In the genomic region with DNA sequence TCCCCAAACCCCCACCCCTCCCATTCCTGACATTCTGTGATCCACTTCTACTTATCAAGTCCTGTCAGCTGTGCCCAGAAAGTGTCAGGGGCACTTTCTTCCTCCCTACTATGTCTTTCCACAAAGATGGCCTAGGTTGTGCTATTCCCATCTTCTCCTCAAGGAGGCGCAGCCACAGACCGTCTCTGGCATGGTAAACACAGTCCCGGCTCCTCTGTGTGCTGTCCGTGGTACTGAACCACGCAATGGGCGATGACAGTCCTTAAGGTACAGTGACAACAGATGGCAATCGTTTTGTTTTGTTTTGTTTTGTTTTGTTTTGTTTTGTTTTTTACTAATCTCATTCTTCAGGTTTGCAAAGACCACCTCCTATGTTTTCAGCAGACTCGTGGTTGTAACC, we compare ENCODE assay signal across 9 mouse cellular contexts.
DNase-seq lines count a peak whose midpoint lies in the region; ATAC-seq lines count a peak whose summit lies in the region.
"Had no signal": no experiment of that assay in that cellular context is flagged by ENCODE, and none has a peak within 500 bp of the region (broad histone marks: within the 10 kb centered on the region; RNA-seq: fewer than 3 reads in every experiment).

No protein-coding gene starts in this region.

- no peaks in the 10 kb centered on the region for H3K4me1 ChIP-seq in lung, embryonic 16.5 days (replicated peaks; ENCODE audit: control insufficient read depth, insufficient read depth, low read length)

- H3K9ac ChIP-seq in lung, embryonic 16.5 days (ENCODE audit: low read length): no peak overlapping the region

- intact Hi-C loops in left cerebral cortex, postnatal 10 days (cut with DNase I): loop anchor here (10.0 kb wide), 1 partner anchor 330 kb away; no protein-coding TSS in a partner anchor
- intact Hi-C loops in left cerebral cortex, postnatal 36 days (cut with DNase I): no loop called here

- no peak overlapping the region for H3K4me2 ChIP-seq in lung, embryonic 16.5 days (ENCODE audit: low read depth, low read length)

- no peak overlapping the region for H3K4me3 ChIP-seq in lung, embryonic 16.5 days (ENCODE audit: low read length)
- H3K4me3 ChIP-seq: erythroblast, embryonic 14.5 days had no signal

- H3K27ac ChIP-seq in lung, embryonic 16.5 days (ENCODE audit: low read length): no peak overlapping the region

- no peaks in the 10 kb centered on the region for H3K36me3 ChIP-seq in lung, embryonic 16.5 days (ENCODE audit: control insufficient read depth, insufficient read depth, low read length)

- peak; percentile 41; the same call in 1 of the 2 replicates for ATAC-seq in lung, embryonic 16.5 days (ENCODE audit: low read depth)

- 4% methylated on average over 8 of the region's 8 CpGs for WGBS in lung, embryonic 16.5 days

- no peaks in the 10 kb centered on the region for H3K9me3 ChIP-seq in lung, embryonic 16.5 days (ENCODE audit: control insufficient read depth, low read length)

- H3K27me3 ChIP-seq in lung, embryonic 16.5 days (ENCODE audit: control insufficient read depth, insufficient read depth, low read depth, low read length): no peaks in the 10 kb centered on the region

- DNase-seq in left cerebral cortex, postnatal 10 days (ENCODE audit: extremely low spot score in 1 of 2, low spot score in 2 of 2): peak; percentile 21 to 74
- DNase-seq in left cerebral cortex, postnatal 36 days (ENCODE audit: low spot score in 2 of 2): no peak
- DNase-seq in adrenal gland, postnatal 4 days (ENCODE audit: low spot score in 2 of 2): peak; percentile 49 to 62
- peak; percentile 61 for DNase-seq in gastrocnemius, adult 18-20 months (ENCODE audit: low spot score)
- DNase-seq in kidney, adult 9 months: peak; percentile 67
- DNase-seq in right cerebral cortex, postnatal 4 days: peak; percentile 59
- DNase-seq in yolk sac, embryonic 10.5 days (ENCODE audit: low spot score): peak; percentile 49

Comparison
In these comparisons a context has a peak if more than half of its experiments do, and no peak if none do; other contexts are left out.
1. DNase-seq: peak in left cerebral cortex, postnatal 10 days (2 of 2), adrenal gland, postnatal 4 days (2 of 2), gastrocnemius, adult 18-20 months (single experiment), kidney, adult 9 months (single experiment), right cerebral cortex, postnatal 4 days (single experiment) and yolk sac, embryonic 10.5 days (single experiment); none in left cerebral cortex, postnatal 36 days (0 of 2).